Mouse (Mus musculus) frontal cortex, postnatal 10 days (tissue): ENCODE data around the gene Spast.
"Not testable (repeated sequence)": the region's sequence is repeated elsewhere in the genome, so short reads cannot be mapped to it uniquely, and the experiment has no call there.

Experiments used
- DNase-seq, 2 experiments: peaks; one replicate each; pipeline ENCODE4 v3.0.0; 2022; ENCODE audit warnings: low spot score in 2 of 2, mixed read lengths in 1 of 2

Gene Spast

DNA sequence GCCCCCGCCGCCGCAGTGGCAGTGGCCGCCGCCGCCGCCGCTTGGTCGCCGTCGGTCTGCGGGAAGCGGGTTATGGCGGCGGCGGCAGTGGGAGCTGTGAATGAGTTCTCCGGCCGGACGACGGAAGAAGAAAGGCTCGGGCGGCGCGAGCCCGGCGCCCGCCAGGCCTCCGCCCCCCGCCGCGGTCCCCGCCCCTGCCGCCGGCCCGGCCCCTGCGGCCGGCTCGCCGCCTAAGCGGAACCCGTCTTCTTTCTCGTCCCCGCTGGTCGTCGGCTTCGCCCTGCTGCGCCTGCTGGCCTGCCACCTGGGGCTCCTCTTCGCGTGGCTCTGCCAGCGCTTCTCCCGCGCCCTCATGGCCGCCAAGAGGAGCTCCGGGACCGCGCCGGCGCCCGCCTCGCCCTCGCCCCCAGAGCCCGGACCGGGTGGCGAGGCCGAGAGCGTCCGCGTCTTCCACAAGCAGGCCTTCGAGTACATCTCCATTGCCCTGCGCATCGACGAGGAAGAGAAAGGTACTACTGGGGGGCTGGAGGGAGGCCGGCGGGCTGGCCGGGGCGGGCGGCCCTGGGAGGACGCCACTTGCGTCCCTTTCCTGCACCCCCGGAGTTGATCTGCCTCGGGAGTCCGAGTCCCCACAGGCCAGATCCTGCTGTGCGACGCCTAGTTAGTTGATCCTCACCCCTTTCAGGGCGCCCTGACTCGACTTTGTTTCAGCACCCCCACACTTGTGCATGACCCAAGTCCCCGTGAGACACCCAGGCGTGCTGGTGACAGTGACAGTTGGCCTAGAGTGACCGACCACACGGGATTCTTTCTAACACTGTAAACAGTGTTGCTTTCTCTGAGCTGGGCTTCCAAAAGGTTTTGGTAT lies at the start of gene Spast:
Spast (plus strand) TSS at position 51 of the 868 bp plus-strand sequence.
- peak; percentile 37 to 56 for DNase-seq

- DNase-seq, result no peak
These were observed 48.6 kb upstream of the Spast start for GRCm38 (mm10) chr17:74290198-74290597.

- DNase-seq, result no peak
These were observed 47.9 kb upstream of the Spast start for GRCm38 (mm10) chr17:74290869-74291268.

DNA sequence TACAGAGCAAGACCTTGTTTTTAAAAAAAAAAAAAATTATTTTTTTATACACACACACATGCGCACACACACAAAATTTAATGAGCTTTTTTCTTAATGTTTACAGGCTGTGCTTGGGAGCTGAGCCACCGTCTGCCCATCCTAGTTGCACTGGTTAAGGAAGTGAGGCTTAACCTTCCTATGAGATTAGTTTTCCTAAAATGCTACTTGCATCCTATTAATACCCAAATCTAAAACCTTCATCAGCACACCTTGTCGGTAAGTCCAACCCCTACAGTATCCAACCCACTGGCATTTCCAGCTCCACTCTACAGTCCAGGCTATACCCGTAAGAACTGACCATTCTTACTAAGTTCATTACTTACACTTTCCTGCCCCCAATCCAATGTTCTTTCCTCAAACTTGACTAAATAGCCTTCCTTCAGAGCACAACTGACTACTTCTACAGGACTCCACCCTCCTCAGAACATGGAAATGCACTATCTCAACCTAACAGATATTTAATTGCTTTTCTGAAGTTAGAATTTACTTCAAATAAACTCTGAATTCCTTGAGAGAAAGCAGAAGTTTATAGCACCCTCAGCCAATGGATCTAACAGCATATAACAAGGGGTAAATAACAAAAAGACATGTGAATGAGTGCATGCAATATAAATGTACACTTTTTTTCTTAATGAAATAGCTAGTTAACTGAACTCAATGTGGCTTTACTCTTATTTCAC lies 47.0 kb upstream of the Spast start:
- no peak for DNase-seq

DNA sequence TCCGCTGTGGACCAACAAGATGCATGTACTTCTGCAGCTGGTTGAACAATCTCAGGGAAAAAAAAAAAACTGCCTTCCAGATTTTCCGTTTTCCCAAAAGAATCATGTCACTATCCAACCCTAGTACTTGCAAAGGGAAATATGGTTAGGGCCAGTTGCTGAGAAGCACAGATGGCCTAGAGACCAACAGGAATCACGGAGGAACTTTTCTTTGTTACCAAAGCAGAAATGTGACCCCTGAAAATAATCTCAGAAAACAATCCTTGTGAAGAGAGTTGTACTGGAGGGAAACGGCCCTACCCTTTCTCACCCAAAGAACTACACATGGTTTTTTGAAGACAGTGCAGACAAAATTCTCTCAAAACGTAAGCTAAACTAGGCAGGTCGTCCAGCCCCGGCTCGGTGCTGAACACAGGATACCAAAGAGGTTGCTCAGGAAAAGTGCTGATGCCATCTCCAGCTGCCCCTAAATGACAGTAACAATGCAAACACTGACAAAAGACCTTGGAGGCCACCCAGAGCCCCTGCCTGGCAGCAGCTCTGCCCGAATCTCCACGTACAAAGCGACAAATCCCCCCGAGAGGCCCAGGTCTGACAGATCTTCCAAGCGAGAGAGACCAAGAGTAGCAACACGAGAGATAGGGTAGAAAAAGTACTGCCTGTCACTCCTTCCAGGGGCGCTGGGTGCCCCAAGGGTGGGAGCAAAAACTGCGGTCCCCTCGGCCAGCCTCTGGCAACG lies 44.9 kb upstream of the Spast start:
- DNase-seq, result peak; percentile 30 to 32

GRCm38 (mm10) chr17:74294426-74295025 lies 44.3 kb upstream of the Spast start:
- DNase-seq, result peak; percentile 50 to 73

DNA sequence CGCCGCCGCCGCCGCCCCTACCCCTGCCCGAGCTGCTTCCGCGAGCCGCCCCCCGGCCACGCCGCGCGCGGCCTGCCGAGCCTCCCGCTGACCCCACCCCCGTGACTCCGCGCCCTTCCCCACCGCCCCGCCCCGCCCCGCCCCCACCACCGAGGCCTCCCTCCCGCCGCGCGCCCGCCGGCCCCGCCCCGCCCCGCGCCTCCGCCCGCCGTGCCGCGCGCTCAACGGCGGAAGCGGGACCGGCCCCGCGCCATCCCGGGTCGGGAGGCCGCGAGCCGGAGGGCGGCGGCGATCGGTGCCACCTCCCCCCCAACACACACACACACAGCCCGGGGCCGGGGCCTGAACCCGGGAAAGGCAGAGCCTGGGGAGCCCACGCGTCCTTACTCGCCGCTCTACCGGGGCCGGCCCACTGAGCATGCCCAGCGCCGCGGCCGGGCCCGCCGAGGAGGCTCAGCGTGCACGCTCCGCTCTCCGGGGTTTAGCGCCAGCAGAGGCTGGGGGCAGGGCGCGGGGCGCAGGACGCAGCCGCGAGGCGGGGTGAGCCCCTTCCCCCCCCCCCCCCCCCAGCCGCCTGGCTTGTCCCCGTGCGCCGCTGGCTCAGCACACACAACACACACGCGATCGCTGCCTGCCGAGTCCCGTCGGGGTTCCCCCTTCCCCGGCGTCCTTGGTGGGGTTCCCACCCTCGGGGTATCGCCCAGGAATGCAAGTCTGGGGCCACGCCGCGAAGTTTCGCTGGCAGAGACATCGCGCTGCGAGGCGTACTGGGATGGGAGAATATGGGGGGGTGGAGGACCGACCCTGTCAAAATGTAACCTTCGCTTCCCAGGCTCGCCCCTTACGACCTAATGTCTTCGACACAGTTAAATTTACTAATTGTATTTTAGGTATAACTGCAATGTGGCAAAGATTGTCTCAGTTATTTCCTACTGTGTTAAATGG lies 43.5 kb upstream of the Spast start, which contains the start of gene Memo1:
Memo1 (minus strand) TSS at position 496 of the 945 bp plus-strand sequence.
- peak; percentile 76 to 86 for DNase-seq

DNA sequence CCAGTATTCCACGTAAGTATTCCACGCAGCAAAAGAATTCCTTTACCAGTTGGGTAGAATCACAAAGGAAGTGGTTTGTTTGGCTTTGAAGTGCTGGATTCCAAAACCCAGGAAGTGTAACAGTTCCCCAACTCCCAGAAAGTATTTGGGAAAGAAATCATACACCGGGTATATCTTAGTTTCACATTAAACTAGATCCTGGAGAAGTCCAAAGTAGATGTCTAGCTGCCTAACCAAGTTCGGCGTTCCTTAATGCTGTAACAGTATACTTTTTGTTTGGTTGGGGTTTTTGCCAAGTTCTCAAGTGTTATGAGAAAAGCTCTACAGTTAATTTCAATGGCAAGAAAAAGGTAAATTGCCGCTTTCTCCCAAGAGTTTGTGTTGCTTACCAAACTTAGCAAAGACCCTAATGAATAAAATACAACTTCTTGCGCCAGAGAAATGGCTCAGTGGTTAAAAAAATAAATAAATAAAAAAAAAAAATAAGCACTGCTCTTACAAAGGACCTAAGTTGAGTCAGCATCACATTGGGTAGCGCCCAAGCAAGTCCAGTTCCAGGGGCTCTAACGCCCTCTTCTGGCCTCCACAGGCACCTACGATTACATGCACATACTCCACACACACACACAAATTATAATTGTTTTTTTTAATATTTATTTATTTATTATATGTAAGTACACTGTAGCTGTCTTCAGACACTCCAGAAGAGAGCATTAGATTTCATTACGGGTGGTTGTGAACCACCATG lies 42.5 kb upstream of the Spast start:
- no peak for DNase-seq

DNA sequence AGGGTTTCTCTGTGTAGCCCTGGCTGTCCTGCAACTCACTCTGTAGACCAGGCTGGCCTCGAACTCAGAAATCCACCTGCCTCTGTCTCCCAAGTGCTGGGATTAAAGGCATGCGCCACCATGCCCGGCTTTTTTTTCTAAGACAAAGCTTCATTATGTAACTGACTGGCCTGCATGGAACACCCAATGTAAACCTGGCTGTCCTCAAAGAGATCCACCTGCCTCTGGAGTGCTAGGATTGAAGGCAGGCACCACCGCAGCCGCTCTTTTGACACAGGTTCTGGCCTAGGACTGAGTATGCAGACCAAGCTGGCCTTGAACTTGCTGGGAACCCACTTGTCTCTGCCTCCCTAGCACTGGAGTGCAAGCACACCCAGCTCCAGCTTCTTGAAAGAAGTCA lies 41.8 kb upstream of the Spast start:
- not testable (repeated sequence) for DNase-seq

- no peak for DNase-seq
These were observed 38.7 kb upstream of the Spast start for GRCm38 (mm10) chr17:74300089-74300488.

GRCm38 (mm10) chr17:74304060-74304459 lies 34.7 kb upstream of the Spast start:
- no peak for DNase-seq

DNA sequence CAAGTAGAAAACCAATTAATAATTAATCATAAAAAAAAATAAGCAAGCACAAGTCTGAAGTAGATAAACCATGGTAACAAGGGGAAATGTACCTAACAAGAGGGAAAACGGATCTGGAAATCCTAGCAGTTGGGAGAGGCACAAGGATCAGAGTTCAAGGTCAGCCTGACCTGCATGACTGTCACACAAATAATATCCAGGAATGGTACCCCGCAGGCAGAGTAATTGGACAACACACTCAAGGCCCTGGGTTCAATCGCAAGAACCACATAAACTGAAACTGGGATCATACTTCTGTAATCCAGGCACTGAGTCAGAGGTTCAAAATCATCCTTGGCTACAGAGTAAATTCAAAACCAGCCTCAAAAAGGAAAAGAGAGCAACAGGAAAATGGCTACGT lies 33.2 kb upstream of the Spast start:
- DNase-seq, result no peak

GRCm38 (mm10) chr17:74306021-74306420 lies 32.8 kb upstream of the Spast start:
- no peak for DNase-seq

GRCm38 (mm10) chr17:74315445-74316308 lies 23.1 kb upstream of the Spast start:
- no peak for DNase-seq

DNA sequence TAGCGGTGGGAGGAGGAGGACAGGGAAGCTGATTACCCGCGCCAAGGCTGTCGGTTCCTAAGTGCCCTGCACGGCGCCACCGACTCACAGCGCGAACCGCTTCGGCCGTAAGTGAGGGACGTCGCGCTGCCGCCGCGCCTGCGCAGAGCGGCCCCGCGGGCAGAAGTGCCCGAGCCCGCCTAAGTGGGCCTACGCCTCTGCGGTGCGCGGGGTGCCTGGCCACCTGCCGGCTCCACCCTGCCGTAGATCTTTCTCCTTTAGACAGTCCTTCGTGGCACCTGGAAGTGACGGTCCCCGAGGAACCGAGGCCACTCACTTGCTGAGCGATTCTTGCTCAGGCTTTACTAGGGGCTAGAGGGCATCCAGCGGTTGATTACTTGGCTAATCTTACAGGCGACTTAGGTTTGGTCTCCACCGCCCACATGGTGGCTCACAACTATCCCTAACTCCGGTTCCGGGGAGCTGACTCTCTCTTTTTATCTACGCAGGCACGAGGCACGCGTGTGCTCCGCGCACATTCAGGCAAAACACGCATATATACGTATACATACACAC lies 22.4 kb upstream of the Spast start:
- peak; percentile 82 to 87 for DNase-seq

GRCm38 (mm10) chr17:74318721-74319120 lies 20.1 kb upstream of the Spast start:
- no peak for DNase-seq

- no peak for DNase-seq
These were observed 16.3 kb upstream of the Spast start for GRCm38 (mm10) chr17:74322400-74323054.

DNA sequence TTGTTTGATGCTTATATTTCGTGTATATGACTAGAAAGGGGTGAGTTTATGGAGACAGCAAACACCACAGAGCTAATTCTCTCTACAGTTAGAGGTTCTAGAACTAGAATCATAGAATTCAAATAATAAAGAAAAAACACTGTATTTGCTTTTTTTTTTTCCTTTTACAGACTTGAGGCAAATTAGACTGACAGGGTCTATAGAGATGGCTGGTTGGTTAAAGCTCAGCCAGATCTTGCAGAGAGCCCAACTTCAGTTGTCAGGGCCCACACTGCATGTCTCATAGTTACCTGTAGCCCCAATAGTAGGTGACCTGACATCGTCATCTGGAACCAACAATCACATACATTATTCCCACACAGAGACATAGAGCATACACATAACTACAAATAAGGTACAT lies 14.9 kb upstream of the Spast start, which contains the start of gene Dpy30:
Dpy30 (minus strand) TSS at position 101 of the 400 bp plus-strand sequence.
- no peak for DNase-seq
